Mouse (Mus musculus) myocyte (in vitro differentiated cells): ENCODE measurements around the gene Hspb9.

Source experiments
- CEBPB ChIP-seq: IDR thresholded peaks from 2 replicates; pipeline ENCODE4 v1.6.1; 2011; ENCODE audit warnings: mild to moderate bottlenecking, moderate library complexity; ENCODE audit not compliant: poor library complexity, insufficient read depth, severe bottlenecking
- MAX ChIP-seq: IDR thresholded peaks from one replicate; pipeline ENCODE4 v1.6.1; 2011; ENCODE audit warnings: low read depth, mild to moderate bottlenecking, control low read depth
- MYOD1 ChIP-seq, 3 experiments: IDR thresholded peaks; one replicate each; pipeline ENCODE4 v1.6.1; 2011; ENCODE audit warnings: control low read depth in 2 of 3, low read depth in 2 of 3, mild to moderate bottlenecking in 2 of 3, moderate library complexity in 1 of 3; ENCODE audit not compliant: insufficient read length in 2 of 3, control insufficient read depth in 1 of 3
- MYOG ChIP-seq, 3 experiments: IDR thresholded peaks; one replicate each; pipeline ENCODE4 v1.6.1; 2011; ENCODE audit warnings: control low read depth in 2 of 3, low read depth in 2 of 3, mild to moderate bottlenecking in 2 of 3; ENCODE audit not compliant: insufficient read length in 2 of 3, control insufficient read depth in 1 of 3, insufficient read depth in 1 of 3
- POLR2A ChIP-seq: IDR thresholded peaks from one replicate; pipeline ENCODE4 v1.6.1; 2011; ENCODE audit warnings: low read depth, mild to moderate bottlenecking, control low read depth, moderate library complexity; ENCODE audit not compliant: insufficient read length
- REST ChIP-seq: IDR thresholded peaks from one replicate; pipeline ENCODE4 v1.6.1; 2011; ENCODE audit warnings: mild to moderate bottlenecking, control low read depth, moderate library complexity; ENCODE audit not compliant: insufficient read depth, insufficient read length
- TCF12 ChIP-seq: IDR thresholded peaks from one replicate; pipeline ENCODE4 v1.6.1; 2011; ENCODE audit warnings: mild to moderate bottlenecking, control low read depth; ENCODE audit not compliant: poor library complexity, insufficient read depth, severe bottlenecking
- TCF3 ChIP-seq: IDR thresholded peaks from one replicate; pipeline ENCODE4 v1.6.1; 2011; ENCODE audit warnings: low read depth, control low read depth; ENCODE audit not compliant: insufficient read length
- USF1 ChIP-seq: IDR thresholded peaks from one replicate; pipeline ENCODE4 v1.6.1; 2011; ENCODE audit warnings: low read depth, mild to moderate bottlenecking, control low read depth, moderate library complexity

GRCm38 (mm10) chr11:100688443-100688842, 25.2 kb upstream of the Hspb9 start:
- TF ChIP-seq MYOD1 (IDR thresholded peaks at IDR 0.05; ENCODE audit: control insufficient read depth in 1 of 3, insufficient read length in 2 of 3, low read depth in 2 of 3) (no peak), POLR2A (no peak), MAX (no peak), TCF3 (no peak), REST (no peak), USF1 (no peak), TCF12 (no peak), CEBPB (no peak), MYOG (IDR thresholded peaks at IDR 0.05; ENCODE audit: control insufficient read depth in 1 of 3, insufficient read depth in 1 of 3, insufficient read length in 2 of 3, low read depth in 2 of 3) (no peak)
